Mouse (Mus musculus): ENCODE measurements around the gene Myl6b.
"Not testable (repeated sequence)": the region's sequence is repeated elsewhere in the genome, so short reads cannot be mapped to it uniquely, and the experiment has no call there.

The Myl6b gene

GRCm38 (mm10) chr10:128510301-128510700 is 11.8 kb upstream of the Myl6b start:
- Histone ChIP-seq H3K4me3 (replicated peaks; ENCODE audit: low read length) (no peak overlapping the region), H3K9me3 (ENCODE audit: low read length) (no peaks in the 10 kb centered on the region), H3K27me3 (ENCODE audit: insufficient read depth, low read length) (no peaks in the 10 kb centered on the region), H3K36me3 (ENCODE audit: insufficient read depth, low read length) (peaks cover 55% of the 10 kb centered on the region), H3K4me1 (replicated peaks; ENCODE audit: low read depth, low read length) (peaks cover 36% of the 10 kb centered on the region)
- TF ChIP-seq NANOG (IDR thresholded peaks at IDR 0.05; ENCODE audit: borderline replicate concordance, low read length) (no peak), CTCF (conservative IDR thresholded peaks at IDR 0.05; ENCODE audit: low read length) (no peak)

GRCm38 (mm10) chr10:128509831-128510230 is 11.3 kb upstream of the Myl6b start:
- no peaks in the 10 kb centered on the region for H3K27me3 ChIP-seq (ENCODE audit: insufficient read depth, low read length)
- no peak for TF ChIP-seq NANOG (IDR thresholded peaks at IDR 0.05; ENCODE audit: borderline replicate concordance, low read length)
- no peak for TF ChIP-seq CTCF (conservative IDR thresholded peaks at IDR 0.05; ENCODE audit: low read length)
- TF ChIP-seq POU5F1 (IDR thresholded peaks at IDR 0.05; ENCODE audit: borderline replicate concordance, low read length): no peak
- peaks cover 39% of the 10 kb centered on the region for H3K4me1 ChIP-seq (replicated peaks; ENCODE audit: low read depth, low read length)
- peaks cover 50% of the 10 kb centered on the region for H3K36me3 ChIP-seq (ENCODE audit: insufficient read depth, low read length)
- no peak overlapping the region for H3K4me3 ChIP-seq (replicated peaks; ENCODE audit: low read length)
- no peaks in the 10 kb centered on the region for H3K9me3 ChIP-seq (ENCODE audit: low read length)

GRCm38 (mm10) chr10:128509203-128509602 is 10.7 kb upstream of the Myl6b start:
- peaks cover 44% of the 10 kb centered on the region for H3K36me3 ChIP-seq (ENCODE audit: insufficient read depth, low read length)
- H3K27me3 ChIP-seq (ENCODE audit: insufficient read depth, low read length): no peaks in the 10 kb centered on the region
- TF ChIP-seq POU5F1 (IDR thresholded peaks at IDR 0.05; ENCODE audit: borderline replicate concordance, low read length) (no peak), CTCF (conservative IDR thresholded peaks at IDR 0.05; ENCODE audit: low read length) (no peak), NANOG (IDR thresholded peaks at IDR 0.05; ENCODE audit: borderline replicate concordance, low read length) (no peak)
- H3K4me1 ChIP-seq (replicated peaks; ENCODE audit: low read depth, low read length): peaks cover 45% of the 10 kb centered on the region
- H3K4me3 ChIP-seq (replicated peaks; ENCODE audit: low read length): peak overlapping the region; percentile 41; the same call in 1 of the 2 replicates
- no peaks in the 10 kb centered on the region for H3K9me3 ChIP-seq (ENCODE audit: low read length)

- peaks cover 35% of the 10 kb centered on the region for H3K36me3 ChIP-seq (ENCODE audit: insufficient read depth, low read length)
- H3K4me3 ChIP-seq (replicated peaks; ENCODE audit: low read length): no peak overlapping the region
- peaks cover 51% of the 10 kb centered on the region for H3K4me1 ChIP-seq (replicated peaks; ENCODE audit: low read depth, low read length)
- no peak for TF ChIP-seq CTCF (conservative IDR thresholded peaks at IDR 0.05; ENCODE audit: low read length)
- no peak for TF ChIP-seq POU5F1 (IDR thresholded peaks at IDR 0.05; ENCODE audit: borderline replicate concordance, low read length)
- TF ChIP-seq NANOG (IDR thresholded peaks at IDR 0.05; ENCODE audit: borderline replicate concordance, low read length): no peak
- no peaks in the 10 kb centered on the region for H3K9me3 ChIP-seq (ENCODE audit: low read length)
- H3K27me3 ChIP-seq (ENCODE audit: insufficient read depth, low read length): no peaks in the 10 kb centered on the region
Measured at GRCm38 (mm10) chr10:128508260-128508659, 9.8 kb upstream of the Myl6b start.

GRCm38 (mm10) chr10:128505974-128506373 is 7.5 kb upstream of the Myl6b start:
- no peak for TF ChIP-seq POU5F1 (IDR thresholded peaks at IDR 0.05; ENCODE audit: borderline replicate concordance, low read length)
- TF ChIP-seq CTCF (conservative IDR thresholded peaks at IDR 0.05; ENCODE audit: low read length): peak; percentile 18; the same call in 1 of the 2 replicates
- H3K4me3 ChIP-seq (replicated peaks; ENCODE audit: low read length): no peak overlapping the region

GRCm38 (mm10) chr10:128505371-128505667 is 6.8 kb upstream of the Myl6b start:
- H3K9me3 ChIP-seq (ENCODE audit: low read length); H3K27me3 ChIP-seq (ENCODE audit: insufficient read depth, low read length); H3K4me3 ChIP-seq (replicated peaks; ENCODE audit: low read length); H3K36me3 ChIP-seq (ENCODE audit: insufficient read depth, low read length): not testable (repeated sequence)
- H3K4me1 ChIP-seq (replicated peaks; ENCODE audit: low read depth, low read length): peaks cover 42% of the 10 kb centered on the region

More at GRCm38 (mm10) chr10:128505974-128506373, 7.5 kb upstream of the Myl6b start:
- peaks cover 12% of the 10 kb centered on the region for H3K36me3 ChIP-seq (ENCODE audit: insufficient read depth, low read length)
- no peaks in the 10 kb centered on the region for H3K27me3 ChIP-seq (ENCODE audit: insufficient read depth, low read length)
- H3K9me3 ChIP-seq (ENCODE audit: low read length): no peaks in the 10 kb centered on the region
- peaks cover 48% of the 10 kb centered on the region for H3K4me1 ChIP-seq (replicated peaks; ENCODE audit: low read depth, low read length)

GRCm38 (mm10) chr10:128504641-128505370 is 6.3 kb upstream of the Myl6b start:
- peaks cover 1% of the 10 kb centered on the region for H3K36me3 ChIP-seq (ENCODE audit: insufficient read depth, low read length)
- H3K4me3 ChIP-seq (replicated peaks; ENCODE audit: low read length): no peak overlapping the region
- peaks cover 42% of the 10 kb centered on the region for H3K4me1 ChIP-seq (replicated peaks; ENCODE audit: low read depth, low read length)
- no peak for TF ChIP-seq POU5F1 (IDR thresholded peaks at IDR 0.05; ENCODE audit: borderline replicate concordance, low read length)
- H3K27me3 ChIP-seq (ENCODE audit: insufficient read depth, low read length): no peaks in the 10 kb centered on the region
- no peaks in the 10 kb centered on the region for H3K9me3 ChIP-seq (ENCODE audit: low read length)

- Histone ChIP-seq H3K27me3 (ENCODE audit: insufficient read depth, low read length) (no peaks in the 10 kb centered on the region), H3K4me3 (replicated peaks; ENCODE audit: low read length) (no peak overlapping the region), H3K9me3 (ENCODE audit: low read length) (no peaks in the 10 kb centered on the region), H3K4me1 (replicated peaks; ENCODE audit: low read depth, low read length) (peaks cover 40% of the 10 kb centered on the region), H3K36me3 (ENCODE audit: insufficient read depth, low read length) (no peaks in the 10 kb centered on the region)
- TF ChIP-seq CTCF (conservative IDR thresholded peaks at IDR 0.05; ENCODE audit: low read length) (no peak), POU5F1 (IDR thresholded peaks at IDR 0.05; ENCODE audit: borderline replicate concordance, low read length) (no peak), NANOG (IDR thresholded peaks at IDR 0.05; ENCODE audit: borderline replicate concordance, low read length) (no peak)
Measured at GRCm38 (mm10) chr10:128504012-128504411, 5.5 kb upstream of the Myl6b start.

- TF ChIP-seq NANOG (IDR thresholded peaks at IDR 0.05; ENCODE audit: borderline replicate concordance, low read length) (no peak), CTCF (conservative IDR thresholded peaks at IDR 0.05; ENCODE audit: low read length) (no peak), POU5F1 (IDR thresholded peaks at IDR 0.05; ENCODE audit: borderline replicate concordance, low read length) (no peak)
- Histone ChIP-seq H3K4me1 (replicated peaks; ENCODE audit: low read depth, low read length) (peaks cover 38% of the 10 kb centered on the region), H3K36me3 (ENCODE audit: insufficient read depth, low read length) (no peaks in the 10 kb centered on the region), H3K27me3 (ENCODE audit: insufficient read depth, low read length) (no peaks in the 10 kb centered on the region), H3K4me3 (replicated peaks; ENCODE audit: low read length) (no peak overlapping the region), H3K9me3 (ENCODE audit: low read length) (no peaks in the 10 kb centered on the region)
Measured at GRCm38 (mm10) chr10:128503532-128503931, 5.0 kb upstream of the Myl6b start.
